Mouse (Mus musculus): Measurements from ENCODE around the gene Tmem114.

Tmem114 gene

DNA sequence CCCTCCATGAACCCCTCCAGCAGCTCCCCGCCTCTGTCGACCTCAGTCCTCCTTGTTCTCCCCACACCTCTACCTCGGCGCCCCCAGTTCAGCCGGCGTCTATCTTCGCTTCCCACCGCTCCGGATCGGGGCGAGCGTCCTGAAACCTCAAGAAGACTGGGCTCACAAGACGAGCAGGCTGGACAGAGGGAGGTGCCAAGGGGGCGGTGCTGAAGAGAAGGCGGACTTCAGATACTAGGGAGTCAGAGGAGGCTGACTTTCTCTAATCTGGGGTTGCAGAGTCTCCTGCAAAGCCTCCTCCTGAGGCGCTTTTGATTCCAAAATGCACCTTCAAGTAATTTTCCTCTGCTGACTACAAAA, at the start of gene Tmem114:
Gene Tmem114 (minus strand): TSS at position 166 of the 360 bp plus-strand sequence.
- DNase-seq (ENCODE audit: extremely low spot score, low read depth, low spot score), result no peak

DNA sequence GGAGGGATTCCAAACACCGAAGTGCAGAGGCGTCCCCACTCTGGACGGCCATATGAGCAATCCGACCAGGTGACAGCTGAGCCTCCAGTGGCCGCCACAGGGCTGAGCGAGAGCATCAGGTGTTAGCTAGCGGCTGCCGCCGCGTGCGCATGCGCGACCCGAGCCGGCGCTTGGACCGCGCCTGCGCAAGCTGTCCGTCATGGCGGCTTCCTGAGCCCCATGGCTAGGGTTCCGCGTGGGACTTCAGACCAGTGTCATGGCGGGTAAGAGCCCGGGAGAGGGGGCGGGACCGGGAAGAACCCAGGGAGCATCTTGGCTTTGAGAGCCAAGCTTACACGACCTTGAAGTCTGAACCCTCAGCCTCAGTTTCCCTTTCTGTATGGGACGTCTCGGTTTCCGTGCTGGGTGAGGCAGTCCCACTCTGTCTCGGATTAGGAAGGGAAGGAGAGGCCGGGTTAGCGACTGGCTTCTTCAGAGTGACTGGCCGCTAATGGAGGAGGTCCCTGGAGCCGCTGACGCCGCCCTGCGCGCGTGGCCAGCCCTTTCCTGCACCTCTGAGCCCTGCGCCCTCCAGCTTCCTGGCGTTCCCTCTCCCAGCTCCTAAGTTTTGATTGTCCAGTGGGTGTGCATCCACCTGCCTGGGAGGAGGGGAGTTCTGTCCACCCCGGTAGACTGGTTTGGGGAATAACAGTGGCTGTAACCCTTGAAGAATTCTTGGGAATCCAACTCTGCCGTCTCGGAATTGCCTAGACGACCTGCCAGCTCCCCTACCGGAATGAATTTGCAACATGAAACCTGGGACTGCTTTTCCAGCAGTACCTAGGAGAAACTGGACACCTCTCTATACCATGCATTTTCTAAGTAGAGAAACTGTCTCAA, 45.9 kb upstream of the Tmem114 start, which contains the start of gene Mettl22:
Gene Mettl22 (plus strand): TSS at position 186 of the 879 bp plus-strand sequence.
- peak; percentile 78 for DNase-seq (ENCODE audit: extremely low spot score, low read depth, low spot score)

DNA sequence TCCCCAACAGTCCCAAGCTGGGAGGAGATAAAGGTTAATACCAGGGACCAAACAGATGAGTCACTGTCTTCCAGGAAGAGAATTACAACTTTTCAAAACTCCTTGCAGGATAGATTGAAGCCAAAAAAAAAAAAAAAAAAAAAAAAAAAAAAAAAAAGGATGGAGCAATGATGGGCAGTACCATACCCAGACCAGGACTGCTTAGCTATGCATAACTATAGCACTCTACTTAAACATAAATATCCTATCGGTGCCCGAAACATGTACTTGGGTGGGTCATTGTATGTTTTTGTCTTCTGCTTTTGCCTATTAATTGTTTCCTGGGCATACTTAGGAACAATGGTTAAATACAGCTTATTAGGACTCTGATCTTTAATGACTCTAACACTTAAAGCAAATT, 45.2 kb upstream of the Tmem114 start:
- DNase-seq (ENCODE audit: extremely low spot score, low read depth, low spot score), result no peak

DNA sequence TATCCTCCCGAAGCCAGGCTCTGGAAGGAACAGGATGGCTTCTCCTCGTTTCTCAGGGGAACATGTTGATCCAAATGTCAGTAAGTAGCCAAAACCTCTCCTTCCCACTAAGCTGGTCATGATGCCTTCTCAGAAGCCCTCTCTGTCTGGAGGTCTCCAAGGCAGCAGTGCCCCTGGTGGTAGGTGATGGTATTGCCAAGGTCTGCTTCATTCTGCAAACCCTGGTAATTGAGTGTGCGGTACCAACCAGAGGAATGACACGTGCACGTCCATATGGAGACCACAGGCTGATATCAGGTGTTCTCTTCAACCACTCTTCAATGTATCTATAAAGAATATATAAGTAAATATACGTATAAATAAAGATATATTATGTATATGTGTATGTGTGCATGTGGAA, 34.2 kb upstream of the Tmem114 start:
- peak; percentile 44 for DNase-seq (ENCODE audit: extremely low spot score, low read depth, low spot score)

DNA sequence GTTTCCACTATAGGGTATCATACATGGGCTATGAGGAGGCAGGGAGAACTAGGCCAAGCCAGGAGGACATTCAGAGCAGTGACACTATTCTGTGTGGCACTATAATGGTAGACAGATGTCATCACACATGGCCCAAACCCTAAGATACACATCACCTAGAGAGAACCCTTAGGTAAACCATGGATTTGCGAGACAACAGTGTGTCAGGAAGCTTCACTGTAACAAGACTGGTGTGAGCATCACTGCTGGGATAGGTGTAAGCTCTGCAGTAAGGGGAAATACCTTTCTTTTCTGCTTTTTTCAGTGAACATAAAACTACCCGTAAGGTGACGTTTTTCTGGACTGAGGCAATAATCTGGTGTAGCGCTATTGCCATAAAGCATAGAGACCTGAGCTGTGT, 33.5 kb upstream of the Tmem114 start:
- no peak for DNase-seq (ENCODE audit: extremely low spot score, low read depth, low spot score)

DNA sequence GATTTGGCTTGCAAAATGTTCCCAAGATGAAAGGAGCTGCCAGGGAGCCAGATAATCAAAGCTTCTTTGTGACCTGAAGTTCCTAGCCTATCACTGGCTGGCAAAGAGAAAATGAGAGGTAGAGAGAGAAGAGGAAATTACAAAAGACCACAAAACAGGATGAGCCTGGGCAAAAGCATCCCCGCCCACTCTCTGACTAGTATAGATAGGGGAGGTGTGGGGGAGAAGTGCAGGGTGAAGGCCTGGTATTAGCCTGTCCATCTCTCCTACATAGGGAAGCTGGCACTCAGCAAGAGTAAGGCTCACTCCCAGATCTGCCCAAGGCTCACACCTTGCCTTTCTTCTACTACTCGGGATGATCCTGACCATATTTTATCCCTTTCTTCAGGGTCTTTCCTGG, 30.3 kb upstream of the Tmem114 start:
- DNase-seq (ENCODE audit: extremely low spot score, low read depth, low spot score), result no peak

DNA sequence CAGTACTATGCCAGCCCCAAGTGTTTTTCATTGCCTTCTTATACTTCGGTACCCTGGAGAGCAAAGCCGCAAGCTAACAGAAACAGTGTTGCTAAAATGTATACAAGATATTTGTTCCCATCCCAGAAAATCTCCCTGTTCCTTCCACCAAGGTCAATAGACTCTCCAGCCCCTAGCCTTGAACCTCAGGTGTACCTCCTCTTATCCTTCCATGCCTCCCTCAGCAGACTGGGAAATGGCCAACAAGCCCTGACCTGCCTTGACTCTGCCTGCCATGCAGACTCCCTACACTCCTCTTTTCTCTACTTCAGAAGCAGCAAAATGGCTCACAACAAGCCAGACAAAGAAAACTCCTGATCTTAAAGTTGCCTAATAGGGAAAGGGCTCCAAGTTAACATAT, 28.4 kb upstream of the Tmem114 start:
- DNase-seq (ENCODE audit: extremely low spot score, low read depth, low spot score), result no peak

DNA sequence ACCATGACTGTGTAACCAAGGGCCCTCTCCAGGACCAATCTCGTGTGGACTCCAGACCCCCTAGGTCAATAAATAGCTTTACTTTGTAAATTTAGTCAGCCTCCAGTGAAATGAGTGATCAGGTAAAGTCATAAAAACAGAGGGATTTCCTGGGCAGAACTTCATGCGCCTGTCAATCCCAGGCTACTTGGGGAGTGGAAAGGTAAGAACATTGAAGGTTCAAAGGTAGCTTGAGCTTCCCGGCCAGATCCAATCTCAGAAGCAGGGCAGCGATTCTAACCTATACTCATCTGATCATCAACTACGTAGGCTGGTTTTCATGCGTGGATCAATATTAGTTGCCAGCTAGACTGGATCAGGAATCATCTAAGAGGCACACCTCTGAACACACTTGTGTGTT, 21.3 kb upstream of the Tmem114 start:
- no peak for DNase-seq (ENCODE audit: extremely low spot score, low read depth, low spot score)

DNA sequence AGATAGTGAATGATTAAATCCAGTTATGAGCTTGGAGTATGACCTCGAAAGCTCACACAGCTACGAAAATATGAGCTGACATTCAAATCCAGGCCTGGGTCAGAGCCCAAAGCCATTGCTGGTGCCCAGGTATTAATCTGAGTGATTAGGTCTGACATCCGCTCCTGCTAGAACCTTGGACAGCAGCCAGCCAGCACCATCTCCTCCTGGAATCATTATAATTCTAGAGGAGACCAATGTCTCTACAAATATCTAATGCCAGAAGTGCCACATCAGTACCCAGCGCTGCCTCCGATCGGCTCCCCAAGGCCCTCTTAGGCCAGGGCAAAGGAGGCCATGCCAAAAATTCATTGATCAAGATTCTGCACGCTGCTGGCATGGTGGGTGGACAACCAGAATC, 20.0 kb upstream of the Tmem114 start:
- no peak for DNase-seq (ENCODE audit: extremely low spot score, low read depth, low spot score)

DNA sequence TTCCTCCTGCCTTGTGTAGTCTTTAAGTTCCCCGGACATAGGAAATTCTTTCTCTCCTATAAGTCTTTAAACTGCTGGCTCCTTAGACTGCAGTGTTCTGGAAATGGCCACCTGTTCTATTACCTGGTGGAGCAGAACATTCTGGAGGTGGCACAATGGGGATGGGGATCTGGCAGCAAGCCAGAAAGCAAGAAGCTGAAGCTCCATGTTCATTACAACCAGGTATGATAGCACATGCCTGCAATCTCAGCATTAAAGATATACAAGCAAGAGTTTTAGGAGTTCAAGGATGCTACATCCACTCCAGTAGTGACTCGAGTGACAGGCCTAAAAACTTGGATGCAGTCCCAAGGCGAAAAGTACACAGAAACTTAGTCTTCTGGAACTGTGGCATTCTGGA, 7.7 kb upstream of the Tmem114 start:
- DNase-seq (ENCODE audit: extremely low spot score, low read depth, low spot score), result no peak

DNA sequence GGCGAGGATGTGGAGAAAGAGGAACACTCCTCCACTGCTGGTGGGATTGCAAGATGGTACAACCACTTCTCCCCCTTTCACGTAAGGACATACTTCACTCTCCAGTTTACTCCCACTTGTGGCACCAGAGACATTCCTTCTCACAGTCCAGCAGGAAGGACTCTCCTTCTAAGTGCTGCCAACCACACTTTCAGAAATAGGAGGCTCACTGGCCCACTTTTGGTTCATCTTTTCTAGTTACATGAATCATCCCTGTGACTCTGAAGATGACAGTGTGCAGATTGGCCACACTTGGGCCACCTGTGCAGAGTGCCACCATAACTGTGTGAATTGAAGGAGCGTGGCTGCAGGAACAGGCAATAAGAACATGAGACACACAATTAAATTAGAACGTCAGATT, 4.6 kb upstream of the Tmem114 start:
- no peak for DNase-seq (ENCODE audit: extremely low spot score, low read depth, low spot score)

DNA sequence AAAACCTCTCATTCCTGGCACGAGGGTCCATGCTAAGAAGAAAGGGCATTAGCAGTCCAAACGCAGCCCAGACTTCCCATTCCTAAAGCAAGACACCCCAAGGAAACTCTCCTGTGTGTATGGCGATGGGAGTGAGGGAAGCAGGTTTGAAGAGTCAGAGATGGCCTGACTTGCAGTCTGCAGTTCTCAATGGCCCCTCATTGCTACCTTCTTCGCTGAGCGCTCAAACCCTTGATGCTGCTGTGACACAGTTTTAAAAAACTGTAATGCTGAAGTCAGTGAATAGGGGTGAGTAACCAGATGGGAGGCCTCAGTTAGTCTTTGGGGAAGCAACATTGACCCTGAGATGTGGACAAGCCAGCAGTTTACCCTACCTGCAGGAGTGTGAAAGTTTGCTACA, 800 bp upstream of the Tmem114 start:
- DNase-seq (ENCODE audit: extremely low spot score, low read depth, low spot score), result no peak

DNA sequence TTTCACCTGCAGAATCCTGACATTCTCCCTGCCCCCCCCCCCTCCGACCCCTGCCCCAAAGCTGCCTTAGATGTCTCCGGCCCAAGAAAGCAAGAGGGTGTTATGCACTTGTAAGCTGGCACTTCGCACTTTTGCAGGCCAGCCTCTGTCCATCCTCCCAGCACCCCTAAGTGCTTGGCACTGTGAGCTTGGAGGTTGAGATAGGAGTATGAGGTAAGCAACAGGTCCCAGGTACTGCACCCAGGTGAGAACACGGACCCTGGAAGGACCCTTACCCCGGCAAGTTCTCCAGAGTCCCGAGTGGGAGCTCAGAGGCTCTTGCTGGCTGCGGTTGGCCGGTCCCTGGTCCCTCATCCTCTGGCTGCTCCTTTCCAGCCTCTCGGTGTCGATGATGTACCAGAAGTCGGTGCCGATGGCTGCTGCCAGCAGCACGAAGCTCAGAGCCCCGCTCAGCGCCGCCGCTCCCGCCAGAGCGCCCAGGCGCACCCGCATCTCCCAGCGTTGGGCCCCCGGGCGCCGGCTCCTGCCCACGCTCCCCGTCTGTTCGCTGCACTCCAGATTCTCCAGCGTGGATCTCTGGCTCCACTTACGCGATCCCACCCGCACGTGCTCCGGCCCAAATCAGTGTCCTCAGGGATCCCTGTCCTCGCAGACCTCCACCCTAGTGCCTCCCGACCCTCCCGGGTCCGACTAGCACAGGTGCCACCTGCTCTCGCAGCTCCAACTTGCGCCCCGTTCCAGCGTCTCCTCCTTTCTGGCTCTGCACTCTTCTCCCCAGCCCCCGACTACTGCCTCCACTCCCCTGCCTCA, 570 bp downstream of the Tmem114 start:
- no peak for DNase-seq (ENCODE audit: extremely low spot score, low read depth, low spot score)

DNA sequence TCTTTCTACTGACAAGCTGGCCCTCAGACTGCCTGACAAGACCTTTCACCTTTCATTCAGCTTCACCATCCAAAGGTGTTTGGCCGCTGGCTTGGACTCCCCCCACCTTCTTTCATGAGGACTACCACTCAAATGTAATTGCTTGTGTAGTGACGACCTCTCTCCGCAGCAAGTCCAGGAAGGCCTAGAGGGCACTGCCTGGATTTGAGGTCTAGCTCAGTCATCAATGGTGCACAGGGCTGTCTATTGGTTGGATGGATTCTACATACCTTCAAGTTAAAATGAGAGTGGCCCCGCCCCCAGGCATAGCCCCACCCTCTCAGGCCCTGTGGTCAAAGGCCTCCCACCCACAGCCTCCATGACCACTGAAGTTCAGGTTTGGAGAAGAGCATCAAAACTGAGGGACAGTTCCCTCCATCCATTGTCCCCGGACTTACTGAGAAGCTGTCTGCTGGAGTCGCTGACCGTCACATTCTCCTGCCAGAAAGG, 1.3 kb downstream of the Tmem114 start:
- no peak for DNase-seq (ENCODE audit: extremely low spot score, low read depth, low spot score)

DNA sequence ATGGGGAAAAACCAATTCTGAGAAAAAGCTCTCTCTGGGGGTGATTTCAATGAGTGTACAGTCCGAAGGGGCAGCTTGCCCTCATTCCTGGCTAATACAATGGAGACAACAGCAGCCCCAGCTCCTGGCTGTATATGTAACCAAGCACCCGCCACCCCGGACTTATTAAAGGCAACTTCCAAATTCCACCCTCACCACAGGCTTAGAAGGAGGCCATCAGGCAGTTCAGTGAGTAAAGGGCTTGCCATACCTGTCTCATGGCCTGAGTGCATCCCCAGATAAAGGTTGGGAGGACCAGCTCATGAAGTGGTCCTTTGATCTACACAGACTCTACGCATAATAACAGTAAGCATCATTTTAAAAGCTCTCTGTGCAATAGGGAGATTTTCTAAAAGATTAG, 4.1 kb downstream of the Tmem114 start:
- DNase-seq (ENCODE audit: extremely low spot score, low read depth, low spot score), result no peak

DNA sequence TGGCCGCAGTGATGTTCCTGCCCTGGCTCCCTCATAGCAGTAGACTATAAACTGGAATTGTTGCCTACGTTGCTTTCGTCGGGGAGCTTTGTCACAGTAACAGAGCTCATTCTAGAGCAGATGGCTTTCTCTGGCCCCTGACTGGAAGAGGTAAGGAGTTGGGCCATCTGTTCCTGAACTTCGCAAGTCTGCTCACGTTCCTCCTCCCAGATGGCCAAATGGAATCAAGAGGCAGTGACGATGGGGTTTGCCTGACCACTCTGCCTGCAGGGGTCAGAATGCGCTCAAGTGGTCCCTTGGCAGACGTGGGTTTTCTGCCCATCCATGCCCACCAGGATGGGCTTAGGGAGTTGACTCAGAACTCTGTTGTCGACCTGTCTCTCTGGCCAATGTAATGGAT, 4.6 kb downstream of the Tmem114 start:
- DNase-seq (ENCODE audit: extremely low spot score, low read depth, low spot score), result no peak

DNA sequence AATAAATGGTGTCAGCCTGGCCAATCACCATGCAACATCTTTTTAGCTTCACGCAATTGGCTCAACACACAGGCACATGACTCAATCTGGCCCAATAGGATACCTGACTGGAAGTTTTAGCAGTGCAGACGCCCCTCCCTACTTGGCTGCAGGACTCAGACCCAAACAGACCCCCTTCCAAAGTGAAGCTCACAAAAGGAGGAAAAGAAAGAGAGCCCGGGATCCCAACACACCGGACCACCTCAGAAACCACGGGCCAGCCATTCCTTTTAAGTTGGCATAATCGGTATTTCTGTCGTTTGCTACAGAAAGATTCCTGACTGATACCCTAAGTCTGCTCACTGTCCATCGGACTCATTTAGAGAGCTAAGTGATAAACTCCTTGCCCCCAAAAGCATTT, 5.3 kb downstream of the Tmem114 start:
- DNase-seq (ENCODE audit: extremely low spot score, low read depth, low spot score), result no peak

DNA sequence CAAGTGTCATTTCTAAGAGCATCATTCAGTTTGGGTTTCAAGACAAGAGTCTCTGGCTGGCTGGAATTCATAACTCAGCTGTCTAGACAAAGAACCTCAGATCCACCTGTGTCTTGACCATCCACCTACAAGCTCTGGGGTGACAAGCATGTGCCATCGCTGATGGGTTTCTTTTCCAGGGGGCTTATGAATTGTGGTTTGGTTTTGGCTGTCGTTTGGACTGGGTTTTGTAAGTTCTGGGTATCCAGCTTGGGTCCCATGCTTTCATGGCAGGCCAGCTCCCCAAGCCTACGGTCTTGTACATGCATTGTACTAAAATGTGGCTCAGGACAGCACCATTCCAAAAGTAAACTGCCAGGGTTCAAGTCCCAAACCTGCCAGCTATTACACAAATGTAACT, 6.8 kb downstream of the Tmem114 start:
- no peak for DNase-seq (ENCODE audit: extremely low spot score, low read depth, low spot score)

DNA sequence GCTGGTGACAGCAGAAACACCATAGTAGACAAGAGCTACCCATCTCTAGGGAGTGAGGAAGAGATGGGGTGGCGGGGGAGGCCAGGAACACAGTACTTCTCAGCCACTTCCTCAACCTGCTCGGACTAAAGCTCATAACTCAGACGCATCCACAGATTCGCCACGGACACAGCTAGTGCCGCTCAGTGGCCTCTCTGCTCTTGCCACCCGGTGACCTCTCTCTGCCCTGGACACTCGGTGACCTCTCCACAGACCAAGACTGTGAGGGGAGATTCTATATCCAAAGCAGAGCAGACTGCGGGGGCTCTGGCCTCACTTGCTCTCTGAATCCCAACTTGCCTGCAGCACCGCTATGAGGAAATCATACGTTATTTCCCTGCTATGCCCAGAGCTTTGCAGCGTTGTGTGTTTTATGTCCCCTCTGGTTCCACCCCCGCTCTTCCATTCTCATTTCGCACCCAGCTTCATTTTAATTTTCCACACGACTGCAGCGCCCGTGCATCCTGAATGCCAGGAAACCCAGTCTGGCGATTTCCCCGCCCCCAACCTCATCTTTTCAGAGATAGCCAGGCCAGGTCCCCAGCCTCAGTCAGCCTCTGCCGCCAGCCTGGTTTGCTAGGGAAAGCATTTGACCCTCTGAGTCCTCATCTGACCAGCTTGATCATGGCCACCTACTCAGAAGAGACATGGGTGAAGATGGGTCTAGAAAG, 7.8 kb downstream of the Tmem114 start:
- no peak for DNase-seq (ENCODE audit: extremely low spot score, low read depth, low spot score)

DNA sequence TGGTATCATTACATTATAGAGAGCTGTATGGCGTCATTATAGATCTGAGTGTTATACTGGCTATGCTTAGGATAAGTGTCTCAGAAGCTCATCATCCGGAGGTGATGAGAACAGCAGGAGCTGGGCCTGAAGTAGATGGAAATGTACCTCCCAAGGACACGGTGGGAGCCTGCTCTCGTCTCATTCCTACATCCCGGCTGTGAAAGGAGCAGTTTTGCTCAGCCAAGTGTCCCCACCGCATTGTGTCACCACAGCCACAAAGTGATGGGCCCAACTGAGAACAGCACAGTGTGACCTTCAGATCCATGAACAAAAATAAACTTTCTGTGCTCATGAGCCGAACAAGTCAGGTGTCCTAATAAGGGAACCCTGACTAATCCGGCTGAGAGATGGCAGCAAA, 8.9 kb downstream of the Tmem114 start:
- no peak for DNase-seq (ENCODE audit: extremely low spot score, low read depth, low spot score)

DNA sequence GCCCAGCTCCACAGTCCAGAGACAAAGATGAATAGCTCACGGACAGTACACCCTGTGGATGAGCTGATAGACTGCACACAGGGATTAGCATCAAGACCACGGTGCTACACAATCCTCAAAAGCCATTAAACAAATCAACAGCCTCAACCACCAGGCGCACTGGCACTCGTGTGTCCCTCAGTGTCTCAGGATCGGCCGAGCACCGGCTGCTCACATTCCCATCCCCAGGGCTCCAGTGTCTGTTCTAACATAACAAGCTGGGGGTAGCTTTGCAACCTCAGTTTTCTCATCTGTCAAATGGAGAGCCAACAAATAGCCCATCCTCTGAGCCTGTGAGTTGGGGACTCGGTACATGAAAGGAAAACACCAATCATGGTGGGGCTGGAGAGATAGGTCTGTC, 11.5 kb downstream of the Tmem114 start:
- DNase-seq (ENCODE audit: extremely low spot score, low read depth, low spot score), result no peak
